10 mouse cellular contexts compared by ENCODE assay signal in genomic region chr12:79097106-79097752, GRCm38 (mm10). TPM values are rescaled to one million over a fixed set of nuclear protein-coding genes. Genes with fewer than 3 reads are reported as not detected.
DNase-seq lines count a peak whose midpoint lies in the region; ATAC-seq and TF ChIP-seq lines count a peak whose summit lies in the region.
"Had no signal": no experiment of that assay in that cellular context is flagged by ENCODE, and none has a peak within 500 bp of the region (broad histone marks: within the 10 kb centered on the region; RNA-seq: fewer than 3 reads in every experiment).

No protein-coding gene starts in this region.

- peak; percentile 99 for TF ChIP-seq RAD21 in CH12.LX (IDR thresholded peaks at IDR 0.05; ENCODE audit: low read depth, low read length)

- TF ChIP-seq POLR2A in CH12.LX (IDR thresholded peaks at IDR 0.05; ENCODE audit: low read depth, low read length) = no peak
- TF ChIP-seq POLR2A in cerebellum, adult 2 months (IDR thresholded peaks at IDR 0.05; ENCODE audit: borderline replicate concordance, insufficient read depth, low read length) = no peak

- H3K27ac ChIP-seq in intestine, embryonic 14.5 days (ENCODE audit: low read depth) = no peak overlapping the region
- H3K27ac ChIP-seq in intestine, embryonic 15.5 days = no peak overlapping the region
- H3K27ac ChIP-seq in CH12.LX (ENCODE audit: insufficient read depth, low read depth) = no peak overlapping the region
- H3K27ac ChIP-seq in cerebellum, adult 2 months (ENCODE audit: insufficient read depth, low read length) = no peak overlapping the region
- H3K27ac ChIP-seq in neural tube, embryonic 11.5 days (ENCODE audit: low read depth, low read length) = no peak overlapping the region
- H3K27ac ChIP-seq: limb, embryonic 13.5 days had no signal

- H3K79me2 ChIP-seq in CH12.LX (replicated peaks; ENCODE audit: control insufficient read depth, extremely low read depth, insufficient read depth, poor library complexity, severe bottlenecking) = no peaks in the 10 kb centered on the region

- peak; percentile 40 to 94; a peak in 3 of 4 replicates for TF ChIP-seq CTCF in CH12.LX (conservative IDR thresholded peaks at IDR 0.05 in 1 of 2, IDR thresholded peaks at IDR 0.05 in 1 of 2; ENCODE audit: low read depth in 2 of 2, low read length in 2 of 2)
- peak; percentile 63; the same call in 1 of the 2 replicates for TF ChIP-seq CTCF in cerebellum, adult 2 months (IDR thresholded peaks at IDR 0.05; ENCODE audit: borderline replicate concordance, insufficient read depth, low read depth, low read length)

- no peak for TF ChIP-seq EP300 in CH12.LX (IDR thresholded peaks at IDR 0.05; ENCODE audit: low read length)

- in situ Hi-C loops in CH12.LX (cut with MboI; ENCODE audit: low pct_ligation_motif_present, low pct_unique_long_range_greater_than_20kb, low sequenced_read_pairs) = loop anchor here (5.0 to 25.0 kb wide), 3 partner anchors 75 to 1035 kb away; no protein-coding TSS in a partner anchor

- H3K4me1 ChIP-seq in intestine, embryonic 14.5 days (replicated peaks; ENCODE audit: control insufficient read depth, insufficient read depth, low read length) = no peaks in the 10 kb centered on the region
- no peaks in the 10 kb centered on the region for H3K4me1 ChIP-seq in intestine, embryonic 15.5 days (replicated peaks)
- no peaks in the 10 kb centered on the region for H3K4me1 ChIP-seq in CH12.LX (ENCODE audit: control insufficient read depth in 1 of 2, insufficient read depth in 2 of 2)
- H3K4me1 ChIP-seq in cerebellum, adult 2 months (ENCODE audit: control insufficient read depth, insufficient read depth, low read length) = no peaks in the 10 kb centered on the region
- H3K4me1 ChIP-seq in neural tube, embryonic 11.5 days (ENCODE audit: control insufficient read depth, insufficient read depth, low read length) = no peaks in the 10 kb centered on the region
- H3K4me1 ChIP-seq: limb, embryonic 13.5 days had no signal

- no peaks in the 10 kb centered on the region for H3K36me3 ChIP-seq in intestine, embryonic 14.5 days (ENCODE audit: control insufficient read depth, insufficient read depth, low read length)
- H3K36me3 ChIP-seq in intestine, embryonic 15.5 days = no peaks in the 10 kb centered on the region
- no peaks in the 10 kb centered on the region for H3K36me3 ChIP-seq in CH12.LX (replicated peaks in 1 of 2; ENCODE audit: control insufficient read depth in 1 of 2, insufficient read depth in 1 of 2, low read length in 1 of 2)
- H3K36me3 ChIP-seq in neural tube, embryonic 11.5 days (ENCODE audit: control insufficient read depth, insufficient read depth, low read length) = no peaks in the 10 kb centered on the region
- H3K36me3 ChIP-seq: limb, embryonic 13.5 days had no signal

- no peak for ATAC-seq in intestine, embryonic 14.5 days (replicated peaks; ENCODE audit: low FRiP score, low TSS enrichment, low read depth)
- ATAC-seq in intestine, embryonic 15.5 days = no peak
- no peak for ATAC-seq in neural tube, embryonic 11.5 days (ENCODE audit: insufficient read depth, low FRiP score, low TSS enrichment)

- H3K4me2 ChIP-seq in intestine, embryonic 14.5 days (ENCODE audit: low read length) = no peak overlapping the region
- H3K4me2 ChIP-seq in intestine, embryonic 15.5 days (replicated peaks) = no peak overlapping the region
- H3K4me2 ChIP-seq in CH12.LX (ENCODE audit: insufficient read depth, low read depth, poor library complexity, severe bottlenecking) = no peak overlapping the region
- H3K4me2 ChIP-seq in neural tube, embryonic 11.5 days (ENCODE audit: low read depth) = no peak overlapping the region
- H3K4me2 ChIP-seq: limb, embryonic 13.5 days had no signal

- H3K4me3 ChIP-seq in intestine, embryonic 14.5 days (ENCODE audit: low read depth, low read length) = no peak overlapping the region
- no peak overlapping the region for H3K4me3 ChIP-seq in intestine, embryonic 15.5 days (replicated peaks)
- no peak overlapping the region for H3K4me3 ChIP-seq in CH12.LX (replicated peaks in 1 of 3; ENCODE audit: low read depth in 2 of 3, low read length in 2 of 3, poor library complexity in 1 of 3)
- no peak overlapping the region for H3K4me3 ChIP-seq in cerebellum, adult 2 months (replicated peaks; ENCODE audit: insufficient read depth, low read depth, low read length)
- no peak overlapping the region for H3K4me3 ChIP-seq in neural tube, embryonic 11.5 days (ENCODE audit: low read depth, low read length)
- H3K4me3 ChIP-seq: erythroblast, embryonic 14.5 days; limb, embryonic 13.5 days had no signal

- no peaks in the 10 kb centered on the region for H3K27me3 ChIP-seq in intestine, embryonic 14.5 days (replicated peaks; ENCODE audit: control insufficient read depth, insufficient read depth, low read length)
- H3K27me3 ChIP-seq in intestine, embryonic 15.5 days (replicated peaks) = no peaks in the 10 kb centered on the region
- no peaks in the 10 kb centered on the region for H3K27me3 ChIP-seq in CH12.LX (replicated peaks)
- H3K27me3 ChIP-seq in cerebellum, adult 2 months (ENCODE audit: control insufficient read depth, insufficient read depth, low read length) = no peaks in the 10 kb centered on the region
- no peaks in the 10 kb centered on the region for H3K27me3 ChIP-seq in neural tube, embryonic 11.5 days (ENCODE audit: control insufficient read depth, insufficient read depth, low read length)

- 34% methylated on average over 3 of the region's 3 CpGs for WGBS in intestine, embryonic 14.5 days
- 36% methylated on average over 3 of the region's 3 CpGs for WGBS in intestine, embryonic 15.5 days
- WGBS in cerebellum, adult 2 months = 55% methylated on average over 3 of the region's 3 CpGs
- WGBS in neural tube, embryonic 11.5 days = 72% methylated on average over 3 of the region's 3 CpGs

- H3K9ac ChIP-seq in intestine, embryonic 14.5 days (ENCODE audit: low read length) = no peak overlapping the region
- H3K9ac ChIP-seq in intestine, embryonic 15.5 days = no peak overlapping the region
- H3K9ac ChIP-seq in CH12.LX (ENCODE audit: insufficient read depth, low read depth) = no peak overlapping the region
- no peak overlapping the region for H3K9ac ChIP-seq in neural tube, embryonic 11.5 days (ENCODE audit: low read length)
- H3K9ac ChIP-seq: limb, embryonic 13.5 days had no signal

- DNase-seq in intestine, embryonic 14.5 days (ENCODE audit: low spot score) = peak; percentile 54
- DNase-seq in 416B (ENCODE audit: low read depth) (peak; percentile 74), CH12.LX (ENCODE audit: extremely low read depth) (peak; percentile 63)
- DNase-seq in cerebellum, adult 2 months = peak; percentile 30 to 47
- DNase-seq in induced T-regulatory cell, adult 2 months (ENCODE audit: low read depth) = peak; percentile 73
- peak; percentile 40 for DNase-seq in neural tube, embryonic 11.5 days (ENCODE audit: low spot score)
- DNase-seq in testis, postnatal 14 days (ENCODE audit: low spot score) = no peak

- dilution Hi-C loops in CH12.LX (cut with MboI; ENCODE audit: extremely low pct_ligation_motif_present, extremely low pct_unique_long_range_greater_than_20kb, low sequenced_read_pairs) = no loop called here

- H3K9me3 ChIP-seq in intestine, embryonic 14.5 days (ENCODE audit: control insufficient read depth, low read length) = no peaks in the 10 kb centered on the region
- H3K9me3 ChIP-seq in intestine, embryonic 15.5 days = no peaks in the 10 kb centered on the region
- no peaks in the 10 kb centered on the region for H3K9me3 ChIP-seq in CH12.LX (replicated peaks; ENCODE audit: low read length)
- H3K9me3 ChIP-seq in neural tube, embryonic 11.5 days (ENCODE audit: control insufficient read depth, low read length) = no peaks in the 10 kb centered on the region
- H3K9me3 ChIP-seq: limb, embryonic 13.5 days had no signal

TF ChIP-seq in CH12.LX, 34 proteins besides CTCF, POLR2A, EP300 and RAD21:
- TF ChIP-seq SIN3A (IDR thresholded peaks at IDR 0.05; ENCODE audit: low read length) = no peak
- TF ChIP-seq SMC3 (IDR thresholded peaks at IDR 0.05; ENCODE audit: low read depth, low read length) = peak; percentile 95
- no peak for TF ChIP-seq JUND (conservative IDR thresholded peaks at IDR 0.05; ENCODE audit: low read depth, low read length)
- peak; percentile 85 for TF ChIP-seq ZC3H11A (IDR thresholded peaks at IDR 0.05; ENCODE audit: low read depth, low read length)
- no peak for TF ChIP-seq IRF4 (IDR thresholded peaks at IDR 0.05; ENCODE audit: low read depth, low read length)
- no peak for TF ChIP-seq GABPA (IDR thresholded peaks at IDR 0.05; ENCODE audit: insufficient replicate concordance, low read depth, low read length)

RNA-seq across cellular contexts. Expression of gene Pigh, which starts 7.8 kb away (rescaled TPM):
- polyA plus RNA-seq in intestine, embryonic 14.5 days (2014; fragmentation: Nextera tagmentation; extraction: Ambion mirVana) = 27.3 and 33.5 TPM in 2 replicates
- 25.4 and 26.0 TPM in 2 replicates for polyA plus RNA-seq in intestine, embryonic 15.5 days (2015; fragmentation: Nextera tagmentation; extraction: Ambion mirVana)
- total RNA-seq in CH12.LX (2012; rRNA removed) = 12.8 and 13.0 TPM in 2 replicates
- total RNA-seq in CH12.LX (2014; rRNA removed) = 17.8 and 18.2 TPM in 2 replicates
- 8.3 and 9.3 TPM in 2 replicates for polyA plus RNA-seq in CH12.LX (2012; ENCODE audit: insufficient read length, low read depth)
- polyA plus RNA-seq in cerebellum, adult 2 months (2012; rRNA removed) = 13.5 and 14.4 TPM in 2 replicates
- polyA plus RNA-seq in neural tube, embryonic 11.5 days (2014; fragmentation: Nextera tagmentation; extraction: Ambion mirVana) = 25.5 and 26.5 TPM in 2 replicates
- polyA plus RNA-seq: erythroblast, embryonic 14.5 days had no signal

RNA-seq across cellular contexts. Expression of gene Arg2, which starts 33.3 kb away (rescaled TPM):
- polyA plus RNA-seq in intestine, embryonic 14.5 days (2014; fragmentation: Nextera tagmentation; extraction: Ambion mirVana) = 0.46 and 0.91 TPM in 2 replicates
- 0.55 and 1.1 TPM in 2 replicates for polyA plus RNA-seq in intestine, embryonic 15.5 days (2015; fragmentation: Nextera tagmentation; extraction: Ambion mirVana)
- not detected in 2 replicates for total RNA-seq in CH12.LX (2012; rRNA removed)
- not detected in 2 replicates for total RNA-seq in CH12.LX (2014; rRNA removed)
- not detected in 2 replicates for polyA plus RNA-seq in CH12.LX (2012; ENCODE audit: insufficient read length, low read depth)
- 0.59 and 0.68 TPM in 2 replicates for polyA plus RNA-seq in cerebellum, adult 2 months (2012; rRNA removed)
- 6.0 and 7.8 TPM in 2 replicates for polyA plus RNA-seq in neural tube, embryonic 11.5 days (2014; fragmentation: Nextera tagmentation; extraction: Ambion mirVana)
- polyA plus RNA-seq: erythroblast, embryonic 14.5 days had no signal
